Mouse (Mus musculus): ENCODE measurements at regions not wholly inside any gene's neighbourhood (a gene's known extent, or its start where the extent isn't known, plus 50 kb on each side); places are given as distances from the start of the nearest gene placed in this dataset.

GRCm38 (mm10) chr1:137503704-137504422 lies 543.6 kb upstream of the Nr5a2 start:
- TF ChIP-seq HCFC1 (IDR thresholded peaks at IDR 0.05; ENCODE audit: low read depth, low read length) (no peak), CTCF (conservative IDR thresholded peaks at IDR 0.05 in 1 of 2, IDR thresholded peaks at IDR 0.05 in 1 of 2; ENCODE audit: low read depth in 2 of 2, low read length in 2 of 2) (no peak), USF1 (IDR thresholded peaks at IDR 0.05; ENCODE audit: low read depth, low read length) (no peak), MXI1 (IDR thresholded peaks at IDR 0.05; ENCODE audit: low read depth, low read length) (no peak), MAFK (IDR thresholded peaks at IDR 0.05; ENCODE audit: insufficient replicate concordance, low read length) (no peak), ELF1 (IDR thresholded peaks at IDR 0.05; ENCODE audit: low read depth, low read length) (no peak), RCOR1 (conservative IDR thresholded peaks at IDR 0.05; ENCODE audit: low read depth, low read length) (no peak), POLR2A (IDR thresholded peaks at IDR 0.05; ENCODE audit: low read depth, low read length) (no peak), E2F4 (IDR thresholded peaks at IDR 0.05; ENCODE audit: insufficient replicate concordance, low read depth, low read length) (no peak)
